Mouse (Mus musculus) heart, adult 2 months (tissue): Measurements from ENCODE around the gene Vmn1r59.

Experiments used
- CTCF ChIP-seq: fragments of 200-600 bp; IDR thresholded peaks from 2 replicates; pipeline ENCODE4 v1.8.1; 2022; ENCODE audit warnings: antibody characterized with exemption, mild to moderate bottlenecking, moderate library complexity
- EP300 ChIP-seq: fragments of 200-500 bp; IDR thresholded peaks from 2 replicates; pipeline ENCODE4 v1.6.1; 2011; ENCODE audit warnings: low read depth, low read length, control low read depth; ENCODE audit not compliant: insufficient read depth
- POLR2A ChIP-seq: fragments of 200-500 bp; IDR thresholded peaks from 2 replicates; pipeline ENCODE4 v1.6.1; 2011; ENCODE audit warnings: mild to moderate bottlenecking, low read depth, low read length, control low read depth; ENCODE audit not compliant: insufficient read depth

DNA sequence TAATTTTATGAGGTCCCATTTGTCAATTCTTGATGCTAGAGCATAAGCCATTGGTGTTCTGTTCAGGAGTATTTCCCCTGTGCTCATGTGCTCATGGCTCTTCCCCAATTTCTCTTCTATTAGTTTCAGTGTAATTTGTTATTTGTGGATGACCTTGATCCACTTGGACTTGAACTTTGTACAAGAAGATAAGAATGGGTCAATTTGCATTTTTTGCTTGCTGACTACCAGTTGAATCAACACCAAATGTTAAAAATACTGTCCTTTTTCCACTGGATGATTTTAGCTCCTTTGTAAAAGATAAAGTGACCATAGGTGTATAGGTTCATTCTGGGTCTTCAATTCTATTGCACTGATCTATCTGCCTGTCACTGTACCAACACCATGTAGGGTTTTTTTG is 7.9 kb downstream of the Vmn1r59 start:
- TF ChIP-seq CTCF: no peak
- no peak for TF ChIP-seq EP300
- TF ChIP-seq POLR2A: no peak
